Mouse (Mus musculus) midbrain, embryonic 16.5 days (tissue): Measurements from ENCODE around the gene Cnot1. TPM values are rescaled to one million over a fixed set of nuclear protein-coding genes. Genes with fewer than 3 reads are reported as not detected.

ENCODE experiments used
- ATAC-seq: fragments of 200-750 bp; cut with Nextera tagmentation; 2 replicates; pipeline ENCODE4 v1.8.0; 2017; ENCODE audit warnings: moderate TSS enrichment
- H3K27ac ChIP-seq: fragments of 300-500 bp; sonication (generic); 2 replicates; pipeline ENCODE4 v1.5.1; 2014; ENCODE audit warnings: mild to moderate bottlenecking, low read length, mixed read lengths
- H3K27me3 ChIP-seq: fragments of 300-500 bp; sonication (generic); 2 replicates; pipeline ENCODE4 v1.6.1; 2014; ENCODE audit warnings: low read depth, low read length, mixed read lengths; ENCODE audit not compliant: control insufficient read depth, insufficient read depth
- H3K36me3 ChIP-seq: fragments of 300-500 bp; sonication (generic); 2 replicates; pipeline ENCODE4 v1.6.1; 2014; ENCODE audit warnings: mild to moderate bottlenecking, low read length, moderate library complexity, mixed read lengths; ENCODE audit not compliant: control insufficient read depth, insufficient read depth
- H3K4me1 ChIP-seq: fragments of 300-500 bp; sonication (generic); 2 replicates; pipeline ENCODE4 v1.6.1; 2014; ENCODE audit warnings: mild to moderate bottlenecking, low read length, mixed read lengths; ENCODE audit not compliant: control insufficient read depth, insufficient read depth
- H3K4me2 ChIP-seq: fragments of 300-500 bp; sonication (generic); 2 replicates; pipeline ENCODE4 v1.6.1; 2014; ENCODE audit warnings: mild to moderate bottlenecking, low read length, mixed read lengths
- H3K4me3 ChIP-seq: fragments of 300-500 bp; sonication (generic); 2 replicates; pipeline ENCODE4 v1.5.1; 2014; ENCODE audit warnings: low read depth, mild to moderate bottlenecking, low read length, moderate library complexity, mixed read lengths
- H3K9ac ChIP-seq: fragments of 300-500 bp; sonication (generic); 2 replicates; pipeline ENCODE4 v1.6.1; 2014; ENCODE audit warnings: low read depth, low read length, mixed read lengths
- H3K9me3 ChIP-seq: fragments of 300-500 bp; sonication (generic); replicated peaks from 2 replicates; pipeline ENCODE4 v1.6.1; 2014; ENCODE audit warnings: mild to moderate bottlenecking, low read length, mixed read lengths; ENCODE audit not compliant: control insufficient read depth, poor library complexity, severe bottlenecking
- WGBS: fragments of 180-500 bp; shearing (Covaris S2); extraction: QIAGEN DNeasy Blood & Tissue Kit; methylation state at CpG from one replicate; pipeline ENCODE4 v1.1.7; 2014; 5-methylcytosine and 5-hydroxymethylcytosine counted together
- polyA plus RNA-seq: library from polyadenylated mRNA; unstranded; fragments of >200 nt; fragmentation: Nextera tagmentation; extraction: Ambion mirVana; gene quantifications from 2 replicates; pipeline ENCODE4 v1.2.1, GENCODE M21; 2015

The Cnot1 gene
- polyA plus RNA-seq, 1 experiment from 2014 or later = 41.2 TPM

GRCm38 (mm10) chr8:95709579-95709978, 97.7 kb downstream of the Cnot1 start:
- H3K9ac ChIP-seq = no peak overlapping the region
- no peaks in the 10 kb centered on the region for H3K27me3 ChIP-seq
- H3K9me3 ChIP-seq = no peaks in the 10 kb centered on the region
- peaks cover 38% of the 10 kb centered on the region for H3K36me3 ChIP-seq
- no peak for ATAC-seq
- no peak overlapping the region for H3K4me3 ChIP-seq
- H3K4me2 ChIP-seq = no peak overlapping the region
- 90% methylated on average over 7 of the region's 7 CpGs for WGBS
- no peak overlapping the region for H3K27ac ChIP-seq
- peaks cover 12% of the 10 kb centered on the region for H3K4me1 ChIP-seq

- Histone ChIP-seq H3K27me3 (no peaks in the 10 kb centered on the region), H3K9me3 (no peaks in the 10 kb centered on the region), H3K4me3 (peak overlapping the region; percentile 68), H3K4me2 (peak overlapping the region; percentile 72), H3K27ac (no peak overlapping the region), H3K36me3 (peaks cover 20% of the 10 kb centered on the region), H3K4me1 (peaks cover 47% of the 10 kb centered on the region), H3K9ac (peak overlapping the region; percentile 84)
- 92% methylated on average over 3 of the region's 3 CpGs for WGBS
- no peak for ATAC-seq
These were observed 102.7 kb downstream of the Cnot1 start for GRCm38 (mm10) chr8:95704538-95704937.

GRCm38 (mm10) chr8:95703461-95704260, 103.6 kb downstream of the Cnot1 start:
- Histone ChIP-seq H3K4me2 (peak overlapping the region; percentile 72), H3K9me3 (no peaks in the 10 kb centered on the region), H3K9ac (peak overlapping the region; percentile 84), H3K4me1 (peaks cover 47% of the 10 kb centered on the region), H3K27ac (peak overlapping the region; percentile 83), H3K36me3 (peaks cover 11% of the 10 kb centered on the region), H3K27me3 (no peaks in the 10 kb centered on the region), H3K4me3 (peak overlapping the region; percentile 68)
- peak; percentile 29 for ATAC-seq
- WGBS = under 1% methylated on average over 15 of the region's 15 CpGs

- no peaks in the 10 kb centered on the region for H3K9me3 ChIP-seq
- H3K27ac ChIP-seq = peak overlapping the region; percentile 83
- H3K4me2 ChIP-seq = peak overlapping the region; percentile 72
- peaks cover 9% of the 10 kb centered on the region; the same call in 1 of the 2 replicates for H3K36me3 ChIP-seq
- no peaks in the 10 kb centered on the region; the same call in 1 of the 2 replicates for H3K27me3 ChIP-seq
- H3K4me3 ChIP-seq = peak overlapping the region; percentile 68
- peak; percentile 94 for ATAC-seq
- H3K4me1 ChIP-seq = peaks cover 49% of the 10 kb centered on the region
- H3K9ac ChIP-seq = peak overlapping the region; percentile 84
- 1% methylated on average over 34 of the region's 34 CpGs for WGBS
These were observed 104.5 kb downstream of the Cnot1 start for GRCm38 (mm10) chr8:95702480-95703446.

- H3K4me2 ChIP-seq = no peak overlapping the region
- H3K9ac ChIP-seq = no peak overlapping the region
- H3K27ac ChIP-seq = no peak overlapping the region
- 74% methylated on average over 4 of the region's 4 CpGs for WGBS
- H3K27me3 ChIP-seq = no peaks in the 10 kb centered on the region; the same call in 1 of the 2 replicates
- H3K36me3 ChIP-seq = 0 out of 2 replicates have a peak, but pooled peaks cover 2% of the 10 kb centered on the region
- ATAC-seq = no peak
- peaks cover 55% of the 10 kb centered on the region for H3K4me1 ChIP-seq
- H3K4me3 ChIP-seq = no peak overlapping the region
- H3K9me3 ChIP-seq = no peaks in the 10 kb centered on the region
These were observed 105.5 kb downstream of the Cnot1 start for GRCm38 (mm10) chr8:95701809-95702208.

GRCm38 (mm10) chr8:95700282-95700681, 107.0 kb downstream of the Cnot1 start:
- no peaks in the 10 kb centered on the region for H3K9me3 ChIP-seq
- WGBS = 19% methylated on average over 9 of the region's 9 CpGs
- ATAC-seq = no peak
- H3K4me2 ChIP-seq = peak overlapping the region; percentile 12
- no peaks in the 10 kb centered on the region; the same call in 1 of the 2 replicates for H3K27me3 ChIP-seq
- peak overlapping the region; percentile 73 for H3K27ac ChIP-seq
- no peak overlapping the region for H3K4me3 ChIP-seq
- H3K36me3 ChIP-seq = no peaks in the 10 kb centered on the region
- H3K9ac ChIP-seq = peak overlapping the region; percentile 20; the same call in 1 of the 2 replicates
- peaks cover 50% of the 10 kb centered on the region for H3K4me1 ChIP-seq

DNA sequence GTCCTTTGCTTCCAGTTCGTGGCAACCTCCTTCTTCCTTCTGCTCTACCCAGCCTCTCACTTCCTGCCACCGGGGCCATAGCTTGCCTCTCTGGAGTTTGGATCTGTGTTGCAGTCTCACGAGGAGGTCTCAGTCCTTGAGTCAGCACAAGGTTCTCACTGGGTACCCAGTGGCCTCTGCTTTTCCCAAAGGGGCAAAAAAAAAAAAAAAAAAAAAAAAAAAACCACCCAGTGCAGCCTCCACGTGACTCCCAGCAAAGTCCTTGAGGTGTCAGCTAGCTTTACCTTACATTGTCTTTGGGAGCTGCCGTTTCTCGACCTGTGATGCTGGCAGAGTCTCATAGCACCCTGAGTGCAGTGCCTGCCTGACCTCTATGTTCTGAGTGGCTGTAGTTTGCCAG, 109.1 kb downstream of the Cnot1 start:
- no peak overlapping the region for H3K27ac ChIP-seq
- no peak overlapping the region for H3K9ac ChIP-seq
- WGBS = 43% methylated on average over 6 of the region's 6 CpGs
- H3K9me3 ChIP-seq = no peaks in the 10 kb centered on the region
- no peak overlapping the region for H3K4me3 ChIP-seq
- H3K4me1 ChIP-seq = peaks cover 48% of the 10 kb centered on the region
- ATAC-seq = no peak
- H3K27me3 ChIP-seq = no peaks in the 10 kb centered on the region; the same call in 1 of the 2 replicates
- no peak overlapping the region for H3K4me2 ChIP-seq
- no peaks in the 10 kb centered on the region for H3K36me3 ChIP-seq

GRCm38 (mm10) chr8:95697128-95697527, 110.1 kb downstream of the Cnot1 start:
- no peaks in the 10 kb centered on the region for H3K36me3 ChIP-seq
- H3K9ac ChIP-seq = peak overlapping the region; percentile 54
- H3K9me3 ChIP-seq = no peaks in the 10 kb centered on the region
- H3K27ac ChIP-seq = no peak overlapping the region
- no peaks in the 10 kb centered on the region; the same call in 1 of the 2 replicates for H3K27me3 ChIP-seq
- H3K4me2 ChIP-seq = peak overlapping the region; percentile 43
- H3K4me1 ChIP-seq = peaks cover 44% of the 10 kb centered on the region
- 1% methylated on average over 11 of the region's 11 CpGs for WGBS
- H3K4me3 ChIP-seq = no peak overlapping the region
- ATAC-seq = peak; percentile 46
